Mouse (Mus musculus): ENCODE measurements at regions not wholly inside any gene's neighbourhood (a gene's known extent, or its start where the extent isn't known, plus 50 kb on each side); places are given as distances from the start of the nearest gene placed in this dataset.

GRCm38 (mm10) chr1:42351884-42352283 is 343.7 kb upstream of the Pou3f3 start:
- no peak for DNase-seq

GRCm38 (mm10) chr1:42352389-42352788 is 343.2 kb upstream of the Pou3f3 start:
- no peak for DNase-seq

GRCm38 (mm10) chr1:42353096-42353495 is 342.5 kb upstream of the Pou3f3 start:
- no peak for DNase-seq

GRCm38 (mm10) chr1:42354020-42354419 is 341.5 kb upstream of the Pou3f3 start:
- no peak for DNase-seq

- DNase-seq, result no peak
Measured at GRCm38 (mm10) chr1:42362438-42362837, 333.1 kb upstream of the Pou3f3 start.

GRCm38 (mm10) chr1:42365648-42366324 is 329.8 kb upstream of the Pou3f3 start:
- no peak for DNase-seq

GRCm38 (mm10) chr1:42387919-42388684 is 307.5 kb upstream of the Pou3f3 start:
- DNase-seq, result no peak

GRCm38 (mm10) chr1:42388740-42389139 is 306.8 kb upstream of the Pou3f3 start:
- DNase-seq, result no peak

GRCm38 (mm10) chr1:42395651-42396260 is 299.8 kb upstream of the Pou3f3 start:
- DNase-seq, result no peak

GRCm38 (mm10) chr1:42398461-42399154 is 297.0 kb upstream of the Pou3f3 start:
- DNase-seq, result no peak

GRCm38 (mm10) chr1:42415817-42416538 is 279.6 kb upstream of the Pou3f3 start:
- no peak for DNase-seq

- no peak for DNase-seq
Measured at GRCm38 (mm10) chr1:42416539-42417218, 278.9 kb upstream of the Pou3f3 start.

GRCm38 (mm10) chr1:42417815-42418214 is 277.8 kb upstream of the Pou3f3 start:
- no peak for DNase-seq

GRCm38 (mm10) chr1:42418233-42418632 is 277.3 kb upstream of the Pou3f3 start:
- DNase-seq, result no peak

- no peak for DNase-seq
Measured at GRCm38 (mm10) chr1:42436366-42436998, 259.1 kb upstream of the Pou3f3 start.

- no peak for DNase-seq
Measured at GRCm38 (mm10) chr1:42468365-42468764, 227.2 kb upstream of the Pou3f3 start.

GRCm38 (mm10) chr1:42471846-42472494 is 223.6 kb upstream of the Pou3f3 start:
- no peak for DNase-seq

- no peak for DNase-seq
Measured at GRCm38 (mm10) chr1:42472495-42473230, 222.9 kb upstream of the Pou3f3 start.

- DNase-seq, result no peak
Measured at GRCm38 (mm10) chr1:42474197-42474596, 221.4 kb upstream of the Pou3f3 start.

GRCm38 (mm10) chr1:42474831-42475230 is 220.7 kb upstream of the Pou3f3 start:
- DNase-seq, result no peak

Measured in liver (tissue).